Mouse (Mus musculus): Measurements from ENCODE around the gene Gmeb2. TPM values are rescaled to one million over a fixed set of nuclear protein-coding genes. Genes with fewer than 3 reads are reported as not detected.

Gene Gmeb2
- total and polyA plus RNA-seq, 3 experiments, result 11.6 to 20.7 (median 17.3) TPM

DNA sequence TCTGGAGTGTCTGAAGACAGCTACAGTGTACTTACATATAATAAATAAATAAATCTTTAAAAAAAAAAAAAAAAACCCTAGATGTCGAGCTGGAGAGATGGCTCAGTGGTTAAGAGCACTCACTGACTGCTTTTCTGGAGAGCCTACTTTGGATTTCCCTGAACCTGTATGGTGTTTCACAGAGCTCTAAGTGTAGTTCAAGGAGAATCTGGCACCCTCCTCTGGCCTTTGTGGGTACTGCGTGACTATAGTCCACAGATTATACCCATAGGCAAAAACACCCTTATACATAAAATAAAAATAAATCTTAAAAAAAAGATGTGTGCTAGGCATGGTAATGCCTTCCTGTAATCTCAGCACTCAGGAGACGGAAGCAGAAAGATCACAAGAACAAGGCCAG, 46.2 kb upstream of the Gmeb2 start (continued):
- TF ChIP-seq MAX (IDR thresholded peaks at IDR 0.05; ENCODE audit: low read length), result no peak
- peak; percentile 85 for TF ChIP-seq SMC3 (IDR thresholded peaks at IDR 0.05; ENCODE audit: low read depth, low read length)
- no peak for TF ChIP-seq SIN3A (IDR thresholded peaks at IDR 0.05; ENCODE audit: low read length)
- TF ChIP-seq USF1 (IDR thresholded peaks at IDR 0.05; ENCODE audit: low read depth, low read length), result no peak

DNA sequence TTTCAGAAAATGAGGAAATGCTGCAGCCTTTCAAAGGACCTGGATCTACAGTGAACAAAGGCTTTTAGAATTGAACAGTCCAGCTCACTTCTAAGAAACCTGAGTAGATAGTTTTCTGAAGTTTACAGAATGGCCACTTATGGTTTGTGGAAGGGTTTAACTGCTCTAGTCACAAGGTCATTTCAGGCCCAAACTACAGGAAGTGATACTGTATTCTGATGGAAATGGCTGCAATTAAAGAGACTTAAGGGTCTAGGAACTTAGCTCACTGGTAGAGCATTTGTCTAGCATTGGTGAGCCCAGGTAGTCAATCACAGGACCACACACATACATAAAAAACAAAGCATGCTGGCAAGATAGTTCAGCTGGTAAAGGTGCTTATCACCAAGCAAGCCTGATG, 44.7 kb upstream of the Gmeb2 start:
- no peaks in the 10 kb centered on the region for H3K27me3 ChIP-seq (replicated peaks)
- dilution Hi-C loops (cut with MboI; ENCODE audit: extremely low pct_ligation_motif_present, extremely low pct_unique_long_range_greater_than_20kb, low sequenced_read_pairs) (no loop called here), in situ Hi-C loops (cut with MboI; ENCODE audit: low pct_ligation_motif_present, low pct_unique_long_range_greater_than_20kb, low sequenced_read_pairs) (no loop called here)

GRCm38 (mm10) chr2:181326098-181326497, 38.3 kb upstream of the Gmeb2 start:
- dilution Hi-C loops (cut with MboI; ENCODE audit: extremely low pct_ligation_motif_present, extremely low pct_unique_long_range_greater_than_20kb, low sequenced_read_pairs), result no loop called here

More for the DNA sequence above, 44.7 kb upstream of the Gmeb2 start:
- DNase-seq (ENCODE audit: extremely low read depth), result no peak
- peaks cover 0 to 10% of the 10 kb centered on the region in 2 experiments; a peak in 2 of 4 replicates for H3K4me1 ChIP-seq (ENCODE audit: control insufficient read depth in 1 of 2, insufficient read depth in 2 of 2)
- H3K27ac ChIP-seq (ENCODE audit: insufficient read depth, low read depth), result no peak overlapping the region
- H3K4me2 ChIP-seq (ENCODE audit: insufficient read depth, low read depth, poor library complexity, severe bottlenecking), result no peak overlapping the region
- H3K9me3 ChIP-seq (replicated peaks; ENCODE audit: low read length), result no peaks in the 10 kb centered on the region
- H3K79me2 ChIP-seq (replicated peaks; ENCODE audit: control insufficient read depth, extremely low read depth, insufficient read depth, poor library complexity, severe bottlenecking), result no peaks in the 10 kb centered on the region
- H3K4me3 ChIP-seq (replicated peaks in 1 of 3; ENCODE audit: low read depth in 2 of 3, low read length in 2 of 3, poor library complexity in 1 of 3), result no peak overlapping the region
- TF ChIP-seq NRF1 (IDR thresholded peaks at IDR 0.05; ENCODE audit: low read depth, low read length), result no peak
- no peak for TF ChIP-seq POLR2AphosphoS2 (IDR thresholded peaks at IDR 0.05; ENCODE audit: low read depth, low read length)
- TF ChIP-seq EP300 (IDR thresholded peaks at IDR 0.05; ENCODE audit: low read length), result no peak
- TF ChIP-seq CTCF (conservative IDR thresholded peaks at IDR 0.05 in 1 of 2, IDR thresholded peaks at IDR 0.05 in 1 of 2; ENCODE audit: low read depth in 2 of 2, low read length in 2 of 2), result no peak
- no peak for TF ChIP-seq ZMIZ1 (IDR thresholded peaks at IDR 0.05; ENCODE audit: low read depth, low read length)
- TF ChIP-seq HCFC1 (IDR thresholded peaks at IDR 0.05; ENCODE audit: low read depth, low read length), result no peak
- TF ChIP-seq UBTF (IDR thresholded peaks at IDR 0.05; ENCODE audit: low read depth, low read length), result no peak
- TF ChIP-seq JUN (IDR thresholded peaks at IDR 0.05; ENCODE audit: insufficient read depth, low read depth, low read length), result no peak
- TF ChIP-seq MAX (IDR thresholded peaks at IDR 0.05; ENCODE audit: low read length), result no peak
- TF ChIP-seq SMC3 (IDR thresholded peaks at IDR 0.05; ENCODE audit: low read depth, low read length), result no peak
- peaks cover 61 to 90% of the 10 kb centered on the region in 2 experiments for H3K36me3 ChIP-seq (replicated peaks in 1 of 2; ENCODE audit: control insufficient read depth in 1 of 2, insufficient read depth in 1 of 2, low read length in 1 of 2)
- no peak overlapping the region for H3K9ac ChIP-seq (ENCODE audit: insufficient read depth, low read depth)

More at GRCm38 (mm10) chr2:181326098-181326497, 38.3 kb upstream of the Gmeb2 start:
- H3K79me2 ChIP-seq (replicated peaks; ENCODE audit: control insufficient read depth, extremely low read depth, insufficient read depth, poor library complexity, severe bottlenecking), result peaks cover 3% of the 10 kb centered on the region
- no peak for DNase-seq (ENCODE audit: extremely low read depth)
- H3K36me3 ChIP-seq (replicated peaks in 1 of 2; ENCODE audit: control insufficient read depth in 1 of 2, insufficient read depth in 1 of 2, low read length in 1 of 2), result peaks cover 82 to 95% of the 10 kb centered on the region in 2 experiments
- no peak overlapping the region for H3K4me2 ChIP-seq (ENCODE audit: insufficient read depth, low read depth, poor library complexity, severe bottlenecking)
- H3K27me3 ChIP-seq (replicated peaks), result no peaks in the 10 kb centered on the region
- H3K4me1 ChIP-seq (ENCODE audit: control insufficient read depth in 1 of 2, insufficient read depth in 2 of 2), result peaks cover 0 to 4% of the 10 kb centered on the region in 2 experiments; a peak in 1 of 4 replicates
- H3K27ac ChIP-seq (ENCODE audit: insufficient read depth, low read depth), result no peak overlapping the region
- in situ Hi-C loops (cut with MboI; ENCODE audit: low pct_ligation_motif_present, low pct_unique_long_range_greater_than_20kb, low sequenced_read_pairs), result loop anchor here (10.0 kb wide), 1 partner anchor 141 kb away; the partner anchor contains the start of gene Ppdpf
- no peak overlapping the region for H3K4me3 ChIP-seq (replicated peaks in 1 of 3; ENCODE audit: low read depth in 2 of 3, low read length in 2 of 3, poor library complexity in 1 of 3)
- TF ChIP-seq MYC (IDR thresholded peaks at IDR 0.05; ENCODE audit: low read depth, low read length), result no peak
- no peak for TF ChIP-seq BHLHE40 (IDR thresholded peaks at IDR 0.05; ENCODE audit: low read depth, low read length)
- no peak overlapping the region for H3K9ac ChIP-seq (ENCODE audit: insufficient read depth, low read depth)
- H3K9me3 ChIP-seq (replicated peaks; ENCODE audit: low read length), result no peaks in the 10 kb centered on the region
